Mouse (Mus musculus) hindbrain, embryonic 12.5 days (tissue): ENCODE measurements around the gene Dlg4. TPM values are rescaled to one million over a fixed set of nuclear protein-coding genes. Genes with fewer than 3 reads are reported as not detected.
A peak's percentile ranks its signal among the peaks of the same experiment; 100 is the strongest.

ENCODE experiments used
- ATAC-seq: fragments of 200-750 bp; cut with Nextera tagmentation; 2 replicates; pipeline ENCODE4 v1.8.0; 2017; ENCODE audit warnings: moderate TSS enrichment; ENCODE audit not compliant: low FRiP score
- H3K27ac ChIP-seq: fragments of 300-500 bp; sonication (generic); 2 replicates; pipeline ENCODE4 v1.5.1; 2016; ENCODE audit warnings: mild to moderate bottlenecking
- H3K27me3 ChIP-seq: fragments of 300-500 bp; sonication (generic); 2 replicates; pipeline ENCODE4 v1.6.1; 2016; ENCODE audit warnings: mild to moderate bottlenecking
- H3K36me3 ChIP-seq: fragments of 300-500 bp; sonication (generic); 2 replicates; pipeline ENCODE4 v1.6.1; 2016; ENCODE audit warnings: mild to moderate bottlenecking
- H3K4me1 ChIP-seq: fragments of 300-500 bp; sonication (generic); 2 replicates; pipeline ENCODE4 v1.6.1; 2016
- H3K4me2 ChIP-seq: fragments of 300-500 bp; sonication (generic); replicated peaks from 2 replicates; pipeline ENCODE4 v1.6.1; 2016; ENCODE audit warnings: mild to moderate bottlenecking
- H3K4me3 ChIP-seq: fragments of 300-500 bp; sonication (generic); 2 replicates; pipeline ENCODE4 v1.5.1; 2016; ENCODE audit warnings: mild to moderate bottlenecking
- H3K9ac ChIP-seq: fragments of 300-500 bp; sonication (generic); 2 replicates; pipeline ENCODE4 v1.6.1; 2016; ENCODE audit warnings: mild to moderate bottlenecking, moderate library complexity
- H3K9me3 ChIP-seq: fragments of 300-500 bp; sonication (generic); replicated peaks from 2 replicates; pipeline ENCODE4 v1.6.1; 2016; ENCODE audit warnings: mild to moderate bottlenecking
- WGBS: fragments of 180-500 bp; shearing (Covaris S2); methylation state at CpG from one replicate; pipeline ENCODE4 v1.1.7; 2016; 5-methylcytosine and 5-hydroxymethylcytosine counted together
- polyA plus RNA-seq: library from polyadenylated mRNA; unstranded; fragments of >200 nt; fragmentation: Nextera tagmentation; extraction: Ambion mirVana; gene quantifications from 2 replicates; pipeline ENCODE4 v1.2.1, GENCODE M21; 2016

Dlg4 gene
- polyA plus RNA-seq, 1 experiment from 2014 or later: 28.5 TPM

GRCm38 (mm10) chr11:70040184-70040583 is 23.4 kb downstream of the Dlg4 start:
- Histone ChIP-seq H3K4me1 (peaks cover 5% of the 10 kb centered on the region; the same call in 1 of the 2 replicates), H3K4me3 (no peak overlapping the region), H3K27ac (no peak overlapping the region), H3K27me3 (no peaks in the 10 kb centered on the region), H3K4me2 (no peak overlapping the region), H3K36me3 (peaks cover 75% of the 10 kb centered on the region), H3K9me3 (no peaks in the 10 kb centered on the region), H3K9ac (no peak overlapping the region)
- ATAC-seq: no peak
- WGBS: 93% methylated on average over 7 of the region's 7 CpGs

GRCm38 (mm10) chr11:70042309-70043085 is 25.8 kb downstream of the Dlg4 start:
- peaks cover 9% of the 10 kb centered on the region; the same call in 1 of the 2 replicates for H3K4me1 ChIP-seq
- no peaks in the 10 kb centered on the region for H3K9me3 ChIP-seq
- no peak overlapping the region for H3K4me2 ChIP-seq

GRCm38 (mm10) chr11:70043665-70044064 is 26.9 kb downstream of the Dlg4 start:
- Histone ChIP-seq H3K36me3 (peaks cover 66% of the 10 kb centered on the region), H3K4me2 (no peak overlapping the region), H3K27me3 (no peaks in the 10 kb centered on the region), H3K9ac (no peak overlapping the region), H3K4me3 (no peak overlapping the region), H3K9me3 (no peaks in the 10 kb centered on the region), H3K27ac (peak overlapping the region; percentile 23; the same call in 1 of the 2 replicates), H3K4me1 (peaks cover 9% of the 10 kb centered on the region; the same call in 1 of the 2 replicates)
- ATAC-seq: no peak
- WGBS: 80% methylated on average over 7 of the region's 7 CpGs

More at GRCm38 (mm10) chr11:70042309-70043085, 25.8 kb downstream of the Dlg4 start:
- ATAC-seq: no peak
- Histone ChIP-seq H3K36me3 (peaks cover 75% of the 10 kb centered on the region), H3K27me3 (no peaks in the 10 kb centered on the region), H3K27ac (no peak overlapping the region), H3K9ac (no peak overlapping the region), H3K4me3 (no peak overlapping the region)
- 86% methylated on average over 23 of the region's 23 CpGs for WGBS

GRCm38 (mm10) chr11:70045435-70045834 is 28.7 kb downstream of the Dlg4 start:
- 0 out of 2 replicates have a peak overlapping the region, but pooled peaks have one; percentile 7 for H3K27ac ChIP-seq
- ATAC-seq: no peak

DNA sequence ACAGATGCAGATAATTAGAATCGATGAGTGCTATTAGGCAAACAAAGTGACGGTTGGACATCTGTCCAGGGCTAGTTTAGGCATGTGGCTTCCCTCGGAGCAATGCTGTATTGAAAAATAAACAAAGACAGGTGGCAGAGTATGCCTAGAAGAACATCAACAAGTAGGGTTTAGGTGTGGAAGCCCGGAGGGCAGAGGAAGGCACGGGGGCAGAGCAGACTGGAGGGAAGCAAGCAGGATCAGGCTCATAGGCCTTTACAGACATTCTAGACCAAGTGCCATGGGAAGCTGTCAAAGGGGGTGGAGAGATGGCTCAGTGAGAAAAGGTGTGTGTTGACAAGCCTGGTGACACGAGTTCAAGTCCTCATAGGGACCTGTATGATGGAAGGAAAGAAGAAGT is 32.6 kb downstream of the Dlg4 start:
- Histone ChIP-seq H3K4me1 (peaks cover 4% of the 10 kb centered on the region; the same call in 1 of the 2 replicates), H3K4me2 (no peak overlapping the region), H3K36me3 (peaks cover 12% of the 10 kb centered on the region), H3K9ac (no peak overlapping the region), H3K4me3 (no peak overlapping the region), H3K27me3 (0 out of 2 replicates have a peak, but pooled peaks cover 2% of the 10 kb centered on the region), H3K27ac (no peak overlapping the region), H3K9me3 (no peaks in the 10 kb centered on the region)
- 73% methylated on average over 6 of the region's 6 CpGs for WGBS
- ATAC-seq: no peak

More at GRCm38 (mm10) chr11:70045435-70045834, 28.7 kb downstream of the Dlg4 start:
- Histone ChIP-seq H3K27me3 (no peaks in the 10 kb centered on the region), H3K4me3 (no peak overlapping the region), H3K4me1 (peaks cover 9% of the 10 kb centered on the region; the same call in 1 of the 2 replicates), H3K9me3 (no peaks in the 10 kb centered on the region), H3K36me3 (peaks cover 49% of the 10 kb centered on the region), H3K9ac (no peak overlapping the region), H3K4me2 (no peak overlapping the region)
- 36% methylated on average over 9 of the region's 9 CpGs for WGBS

GRCm38 (mm10) chr11:70049816-70050215 is 33.1 kb downstream of the Dlg4 start:
- Histone ChIP-seq H3K9ac (no peak overlapping the region), H3K27ac (no peak overlapping the region), H3K27me3 (0 out of 2 replicates have a peak, but pooled peaks cover 2% of the 10 kb centered on the region), H3K4me2 (no peak overlapping the region), H3K4me3 (no peak overlapping the region), H3K36me3 (peaks cover 7% of the 10 kb centered on the region; the same call in 1 of the 2 replicates), H3K9me3 (no peaks in the 10 kb centered on the region), H3K4me1 (peaks cover 4% of the 10 kb centered on the region; the same call in 1 of the 2 replicates)
- no peak for ATAC-seq
- WGBS: 57% methylated on average over 10 of the region's 10 CpGs

GRCm38 (mm10) chr11:70053156-70053555 is 36.4 kb downstream of the Dlg4 start:
- no peak overlapping the region for H3K4me2 ChIP-seq
- H3K36me3 ChIP-seq: no peaks in the 10 kb centered on the region
- H3K27me3 ChIP-seq: 0 out of 2 replicates have a peak, but pooled peaks cover 2% of the 10 kb centered on the region
- no peak overlapping the region for H3K27ac ChIP-seq
- no peaks in the 10 kb centered on the region for H3K9me3 ChIP-seq
- H3K4me3 ChIP-seq: no peak overlapping the region
- no peak for ATAC-seq
- H3K4me1 ChIP-seq: peaks cover 3% of the 10 kb centered on the region
- no peak overlapping the region for H3K9ac ChIP-seq
- WGBS: 82% methylated on average over 7 of the region's 7 CpGs

DNA sequence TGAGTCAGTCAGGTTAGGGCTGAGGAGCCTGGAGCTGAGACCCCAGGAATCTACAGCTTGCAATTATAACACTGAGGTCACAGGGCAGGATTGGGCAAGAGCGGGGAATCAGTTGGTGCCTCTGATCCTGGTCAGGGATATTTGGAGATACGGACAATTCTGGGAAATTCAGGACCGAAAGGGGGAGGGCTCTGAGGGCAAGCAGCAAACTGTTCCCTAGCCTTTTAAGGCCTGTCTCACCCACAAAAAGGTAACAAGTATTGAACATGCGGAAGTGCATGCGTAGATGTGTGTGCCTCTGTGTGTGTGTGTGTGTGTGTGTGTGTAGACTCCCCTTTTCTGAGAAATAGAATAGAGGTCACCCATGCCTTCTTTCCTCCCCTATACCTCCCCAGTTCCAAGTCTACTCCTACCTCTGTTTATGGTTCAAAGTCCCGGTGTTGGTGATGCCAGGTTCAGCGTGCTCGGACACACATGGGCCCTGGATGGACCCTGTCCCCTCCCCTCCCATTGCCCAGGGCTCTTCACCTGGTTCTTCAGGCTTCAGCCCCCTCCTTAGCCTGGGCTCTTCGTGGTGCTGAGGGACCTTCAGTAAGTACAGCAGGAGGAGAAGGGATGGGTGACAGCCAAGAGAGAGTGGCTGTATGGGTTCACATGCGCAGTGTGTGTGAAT is 37.3 kb downstream of the Dlg4 start, which contains the start of gene Asgr1:
Gene Asgr1, plus strand, starts transcription at position 188 of the 673 bp plus-strand sequence.
- Histone ChIP-seq H3K4me2 (no peak within 1 kb of the TSS), H3K4me3 (no peak within 1 kb of the TSS), H3K27ac (no peak within 1 kb of the TSS), H3K36me3 (no peaks in the 10 kb centered on the region), H3K27me3 (0 out of 2 replicates have a peak, but pooled peaks cover 2% of the 10 kb centered on the region), H3K9ac (no peak within 1 kb of the TSS), H3K9me3 (no peaks in the 10 kb centered on the region), H3K4me1 (peaks cover 3% of the 10 kb centered on the region)
- ATAC-seq: no peak
- WGBS: 85% methylated on average over 10 of the region's 10 CpGs

GRCm38 (mm10) chr11:70055618-70056214 is 39.0 kb downstream of the Dlg4 start:
- H3K4me3 ChIP-seq: no peak overlapping the region
- H3K4me1 ChIP-seq: peaks cover 3% of the 10 kb centered on the region
- 0 out of 2 replicates have a peak overlapping the region, but pooled peaks have one; percentile 13 for H3K9ac ChIP-seq
- no peaks in the 10 kb centered on the region for H3K9me3 ChIP-seq
- 26% methylated on average over 18 of the region's 18 CpGs for WGBS
- 0 out of 2 replicates have a peak, but pooled peaks cover 2% of the 10 kb centered on the region for H3K27me3 ChIP-seq
- ATAC-seq: peak; percentile 38
- H3K4me2 ChIP-seq: peak overlapping the region; percentile 24
- no peak overlapping the region for H3K27ac ChIP-seq
- no peaks in the 10 kb centered on the region for H3K36me3 ChIP-seq

GRCm38 (mm10) chr11:70057805-70058204 is 41.1 kb downstream of the Dlg4 start:
- no peak for ATAC-seq
- H3K9ac ChIP-seq: no peak overlapping the region
- 0 out of 2 replicates have a peak, but pooled peaks cover 2% of the 10 kb centered on the region for H3K9me3 ChIP-seq
- H3K36me3 ChIP-seq: no peaks in the 10 kb centered on the region
- 0 out of 2 replicates have a peak, but pooled peaks cover 2% of the 10 kb centered on the region for H3K27me3 ChIP-seq
- H3K4me1 ChIP-seq: peaks cover 3% of the 10 kb centered on the region
- H3K4me3 ChIP-seq: no peak overlapping the region
- 76% methylated on average over 9 of the region's 9 CpGs for WGBS
- H3K4me2 ChIP-seq: no peak overlapping the region
- no peak overlapping the region for H3K27ac ChIP-seq

DNA sequence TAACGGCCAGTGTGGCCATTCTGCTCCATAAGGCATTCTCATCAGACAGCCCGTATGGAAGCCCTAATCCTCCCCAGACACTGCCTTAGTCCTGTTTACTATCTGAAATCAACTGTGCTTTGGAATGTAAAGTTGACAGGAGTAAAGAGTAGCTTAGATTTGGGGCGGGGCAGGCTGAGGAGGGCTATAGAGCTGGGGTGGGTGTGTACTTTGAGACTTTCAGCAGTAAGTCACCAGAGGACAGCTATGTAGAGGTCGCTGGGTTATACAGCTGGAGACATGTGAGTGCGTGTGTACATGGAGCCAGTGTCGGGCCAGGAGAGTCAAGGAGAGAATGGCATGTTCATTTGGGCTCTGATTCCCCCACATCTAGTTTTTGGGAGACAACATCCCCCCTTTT is 43.2 kb downstream of the Dlg4 start:
- Histone ChIP-seq H3K9ac (no peak overlapping the region), H3K9me3 (peaks cover 7% of the 10 kb centered on the region), H3K27me3 (no peaks in the 10 kb centered on the region), H3K4me3 (no peak overlapping the region), H3K4me1 (peaks cover 3% of the 10 kb centered on the region), H3K4me2 (no peak overlapping the region), H3K36me3 (no peaks in the 10 kb centered on the region), H3K27ac (no peak overlapping the region)
- 69% methylated on average over 6 of the region's 6 CpGs for WGBS
- no peak for ATAC-seq

GRCm38 (mm10) chr11:70063053-70063452 is 46.3 kb downstream of the Dlg4 start:
- no peak overlapping the region for H3K4me2 ChIP-seq
- ATAC-seq: no peak
- H3K27ac ChIP-seq: no peak overlapping the region
- no peaks in the 10 kb centered on the region for H3K36me3 ChIP-seq
- no peak overlapping the region for H3K4me3 ChIP-seq
- H3K4me1 ChIP-seq: no peaks in the 10 kb centered on the region; the same call in 1 of the 2 replicates
- H3K9me3 ChIP-seq: peaks cover 7% of the 10 kb centered on the region
- WGBS: 70% methylated on average over 3 of the region's 3 CpGs
- no peak overlapping the region for H3K9ac ChIP-seq
- H3K27me3 ChIP-seq: no peaks in the 10 kb centered on the region
